Mouse (Mus musculus) bone marrow macrophage, adult 2 months (primary cell): Measurements from ENCODE around the gene Hmgcl.

Experiments used
- CTCF ChIP-seq: IDR thresholded peaks from 2 replicates; pipeline ENCODE4 v1.5.1; 2012; ENCODE audit warnings: low read depth, mild to moderate bottlenecking, low read length, moderate library complexity
- POLR2A ChIP-seq: IDR thresholded peaks from 2 replicates; pipeline ENCODE4 v1.6.1; 2012; ENCODE audit warnings: mild to moderate bottlenecking, low read depth, low read length, borderline replicate concordance

DNA sequence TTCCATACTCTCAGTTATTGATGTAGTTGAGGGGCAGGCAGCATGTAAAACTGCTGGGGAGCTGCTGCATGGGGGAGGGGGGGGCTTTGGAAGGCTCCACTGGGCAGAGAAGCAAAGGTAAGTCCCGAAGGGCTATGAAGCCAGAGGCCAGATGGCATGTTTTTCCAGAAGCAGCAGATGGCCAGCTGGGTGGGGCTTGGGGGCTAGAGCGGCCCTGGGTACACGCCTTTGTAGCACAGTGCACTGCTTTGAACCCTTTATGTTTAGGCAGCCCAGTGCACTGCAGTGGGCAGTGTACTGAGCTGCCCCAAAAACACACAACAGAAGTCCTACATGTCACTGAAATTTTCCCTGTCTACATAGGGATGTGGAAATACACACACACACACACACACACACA, 33.4 kb upstream of the Hmgcl start:
- TF ChIP-seq POLR2A (no peak), CTCF (no peak)
